Mouse (Mus musculus): ENCODE data around the gene Cbx8. TPM values are rescaled to one million over a fixed set of nuclear protein-coding genes. Genes with fewer than 3 reads are reported as not detected.

Cbx8 gene
- polyA plus RNA-seq, 1 experiment from 2014 or later = 7.5 TPM

GRCm38 (mm10) chr11:119053738-119054350 lies 13.1 kb upstream of the Cbx8 start:
- Histone ChIP-seq H3K36me3 (no peaks in the 10 kb centered on the region), H3K4me2 (peak overlapping the region; percentile 75), H3K9ac (peak overlapping the region; percentile 45), H3K27ac (no peak overlapping the region), H3K9me3 (replicated peaks) (no peaks in the 10 kb centered on the region), H3K27me3 (peaks cover 77% of the 10 kb centered on the region), H3K4me3 (peak overlapping the region; percentile 46), H3K4me1 (replicated peaks) (peaks cover 66% of the 10 kb centered on the region)
- 2% methylated on average over 34 of the region's 35 CpGs for WGBS
- ATAC-seq (replicated peaks; ENCODE audit: insufficient number of reproducible peaks, insufficient read depth, low FRiP score, low read depth) = no peak

DNA sequence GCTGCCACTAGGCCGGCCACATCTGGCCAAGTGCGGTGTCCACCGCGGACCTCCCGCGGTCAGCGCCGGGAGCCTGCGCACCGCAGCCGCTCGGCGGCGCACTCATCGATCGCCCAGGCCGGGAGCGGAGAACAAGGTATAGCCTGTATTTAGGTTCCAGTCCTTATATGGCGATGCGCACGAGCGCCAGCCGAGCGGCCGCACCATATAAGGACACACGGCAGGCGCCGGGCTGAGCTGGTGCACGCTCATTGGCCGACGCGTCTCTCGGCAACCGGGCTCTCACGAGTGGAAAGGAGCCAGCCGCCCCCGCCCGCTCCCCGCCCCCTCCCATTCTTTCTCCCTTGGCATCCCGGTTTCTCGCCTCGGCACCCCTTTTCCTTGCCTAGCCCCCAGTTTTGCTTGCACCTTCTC lies 12.5 kb upstream of the Cbx8 start:
- H3K4me2 ChIP-seq = peak overlapping the region; percentile 75
- peaks cover 60% of the 10 kb centered on the region for H3K4me1 ChIP-seq (replicated peaks)
- H3K27me3 ChIP-seq = peaks cover 77% of the 10 kb centered on the region
- H3K9ac ChIP-seq = peak overlapping the region; percentile 48
- ATAC-seq (replicated peaks; ENCODE audit: insufficient number of reproducible peaks, insufficient read depth, low FRiP score, low read depth) = peak; percentile 85
- peak overlapping the region; percentile 81 for H3K27ac ChIP-seq
- H3K9me3 ChIP-seq (replicated peaks) = no peaks in the 10 kb centered on the region
- peak overlapping the region; percentile 46 for H3K4me3 ChIP-seq
- under 1% methylated on average over 32 of the region's 42 CpGs for WGBS
- H3K36me3 ChIP-seq = no peaks in the 10 kb centered on the region

GRCm38 (mm10) chr11:119052661-119053256 lies 12.0 kb upstream of the Cbx8 start:
- ATAC-seq (replicated peaks; ENCODE audit: insufficient number of reproducible peaks, insufficient read depth, low FRiP score, low read depth) = peak; percentile 38
- peaks cover 58% of the 10 kb centered on the region for H3K4me1 ChIP-seq (replicated peaks)
- H3K4me3 ChIP-seq = peak overlapping the region; percentile 46
- H3K9me3 ChIP-seq (replicated peaks) = no peaks in the 10 kb centered on the region
- 3% methylated on average over 13 of the region's 13 CpGs for WGBS
- peak overlapping the region; percentile 81 for H3K27ac ChIP-seq
- peaks cover 77% of the 10 kb centered on the region for H3K27me3 ChIP-seq
- H3K4me2 ChIP-seq = peak overlapping the region; percentile 75
- no peaks in the 10 kb centered on the region for H3K36me3 ChIP-seq
- peak overlapping the region; percentile 48 for H3K9ac ChIP-seq

GRCm38 (mm10) chr11:119051927-119052660 lies 11.3 kb upstream of the Cbx8 start:
- Histone ChIP-seq H3K9me3 (replicated peaks) (no peaks in the 10 kb centered on the region), H3K27ac (0 out of 2 replicates have a peak overlapping the region, but pooled peaks have one; percentile 81), H3K9ac (no peak overlapping the region), H3K27me3 (peaks cover 78% of the 10 kb centered on the region), H3K4me1 (replicated peaks) (peaks cover 58% of the 10 kb centered on the region), H3K4me2 (peak overlapping the region; percentile 75; the same call in 1 of the 2 replicates), H3K36me3 (no peaks in the 10 kb centered on the region), H3K4me3 (no peak overlapping the region)
- no peak; the same call in 1 of the 2 replicates for ATAC-seq (replicated peaks; ENCODE audit: insufficient number of reproducible peaks, insufficient read depth, low FRiP score, low read depth)
- WGBS = 5% methylated on average over 15 of the region's 15 CpGs

- no peak overlapping the region for H3K4me3 ChIP-seq
- H3K36me3 ChIP-seq = no peaks in the 10 kb centered on the region
- ATAC-seq (replicated peaks; ENCODE audit: insufficient number of reproducible peaks, insufficient read depth, low FRiP score, low read depth) = no peak
- peaks cover 61% of the 10 kb centered on the region for H3K4me1 ChIP-seq (replicated peaks)
- no peaks in the 10 kb centered on the region for H3K9me3 ChIP-seq (replicated peaks)
- H3K27me3 ChIP-seq = peaks cover 85% of the 10 kb centered on the region
- no peak overlapping the region for H3K9ac ChIP-seq
- H3K4me2 ChIP-seq = no peak overlapping the region
- H3K27ac ChIP-seq = no peak overlapping the region
Observed at GRCm38 (mm10) chr11:119051426-119051825, 10.7 kb upstream of the Cbx8 start.

- Histone ChIP-seq H3K9me3 (replicated peaks) (no peaks in the 10 kb centered on the region), H3K4me1 (replicated peaks) (peaks cover 55% of the 10 kb centered on the region)
- no peak for ATAC-seq (replicated peaks; ENCODE audit: insufficient number of reproducible peaks, insufficient read depth, low FRiP score, low read depth)
Observed at GRCm38 (mm10) chr11:119050361-119050760, 9.6 kb upstream of the Cbx8 start.

DNA sequence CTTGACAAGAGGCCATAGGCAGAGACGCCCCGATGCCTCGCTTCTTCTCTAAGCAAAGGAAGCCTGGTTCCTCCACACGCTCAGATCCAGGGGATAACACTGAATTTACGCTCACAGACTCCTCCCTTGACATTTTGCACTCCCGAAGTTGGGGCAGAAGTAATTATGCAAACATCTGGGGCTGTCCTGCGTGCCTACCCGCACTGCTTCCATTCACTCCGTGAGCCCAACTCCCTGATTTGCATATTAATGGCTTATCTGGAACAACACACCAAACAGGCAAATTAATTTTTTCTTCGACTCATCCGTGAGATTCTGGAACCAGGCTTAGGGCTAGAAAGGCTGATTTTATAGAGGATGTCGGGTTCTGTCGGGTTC lies 7.4 kb upstream of the Cbx8 start:
- peak overlapping the region; percentile 38 for H3K4me3 ChIP-seq
- no peak for ATAC-seq (replicated peaks; ENCODE audit: insufficient number of reproducible peaks, insufficient read depth, low FRiP score, low read depth)
- 2% methylated on average over 13 of the region's 13 CpGs for WGBS
- peaks cover 94% of the 10 kb centered on the region for H3K27me3 ChIP-seq
- H3K9ac ChIP-seq = no peak overlapping the region
- peak overlapping the region; percentile 61; the same call in 1 of the 2 replicates for H3K4me2 ChIP-seq
- no peaks in the 10 kb centered on the region for H3K9me3 ChIP-seq (replicated peaks)
- no peak overlapping the region for H3K27ac ChIP-seq
- no peaks in the 10 kb centered on the region for H3K36me3 ChIP-seq
- H3K4me1 ChIP-seq (replicated peaks) = peaks cover 49% of the 10 kb centered on the region

More at GRCm38 (mm10) chr11:119050361-119050760, 9.6 kb upstream of the Cbx8 start:
- Histone ChIP-seq H3K9ac (no peak overlapping the region), H3K4me3 (no peak overlapping the region), H3K36me3 (no peaks in the 10 kb centered on the region), H3K27me3 (peaks cover 90% of the 10 kb centered on the region), H3K4me2 (no peak overlapping the region), H3K27ac (no peak overlapping the region)
- WGBS = 0% methylated on average over 2 of the region's 2 CpGs

DNA sequence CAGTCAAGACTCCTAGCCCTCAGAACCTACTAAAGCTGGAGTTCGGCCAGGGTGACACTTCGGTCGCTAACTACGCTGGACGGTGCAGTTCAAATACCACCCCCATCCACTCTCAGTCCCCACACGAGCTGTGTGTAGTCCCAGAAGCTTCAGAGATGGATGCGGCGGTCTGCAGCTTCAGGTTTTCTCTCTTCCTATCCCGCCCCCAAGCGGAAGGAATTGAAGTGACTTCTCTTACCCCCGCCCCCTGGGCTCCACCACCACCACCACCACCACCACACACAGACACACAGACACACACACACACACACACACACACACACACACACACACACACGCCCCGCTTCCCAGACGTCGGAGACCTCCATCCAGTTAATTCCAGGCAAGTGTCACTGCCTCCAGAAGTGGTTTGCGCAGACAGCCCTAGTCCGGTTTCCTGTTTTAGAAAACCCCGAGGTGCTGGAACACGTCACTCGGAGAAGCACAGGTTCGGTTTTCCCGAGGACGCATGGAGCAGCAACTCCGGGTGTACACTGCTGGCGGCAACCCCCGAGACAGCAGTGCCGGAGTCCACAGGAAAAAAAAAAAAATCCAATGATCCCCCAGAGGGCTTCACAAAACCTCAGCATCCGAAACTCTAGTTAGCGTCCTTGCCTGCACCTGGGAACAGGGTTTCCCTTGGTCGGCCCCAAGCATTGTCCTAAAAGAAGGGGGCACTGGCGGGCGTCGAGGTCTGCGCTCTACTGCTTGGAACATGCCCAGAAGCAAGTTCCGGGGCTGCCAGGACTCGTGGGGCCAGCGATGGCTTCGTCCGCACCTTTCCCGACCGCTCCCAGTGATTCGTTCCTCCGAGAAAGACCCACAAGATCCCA lies 6.7 kb upstream of the Cbx8 start:
- whole genome bisulfite sequencing = 1% methylated on average over 43 of the region's 43 CpGs
- ATAC-seq (replicated peaks; ENCODE audit: insufficient number of reproducible peaks, insufficient read depth, low FRiP score, low read depth) = 0 out of 2 replicates have a peak, but pooled peaks have one; percentile 5
- Histone ChIP-seq H3K9ac (no peak overlapping the region), H3K27me3 (peaks cover 98% of the 10 kb centered on the region), H3K9me3 (replicated peaks) (no peaks in the 10 kb centered on the region), H3K4me3 (peak overlapping the region; percentile 38), H3K4me1 (replicated peaks) (peaks cover 48% of the 10 kb centered on the region), H3K27ac (no peak overlapping the region), H3K36me3 (no peaks in the 10 kb centered on the region), H3K4me2 (peak overlapping the region; percentile 61)

DNA sequence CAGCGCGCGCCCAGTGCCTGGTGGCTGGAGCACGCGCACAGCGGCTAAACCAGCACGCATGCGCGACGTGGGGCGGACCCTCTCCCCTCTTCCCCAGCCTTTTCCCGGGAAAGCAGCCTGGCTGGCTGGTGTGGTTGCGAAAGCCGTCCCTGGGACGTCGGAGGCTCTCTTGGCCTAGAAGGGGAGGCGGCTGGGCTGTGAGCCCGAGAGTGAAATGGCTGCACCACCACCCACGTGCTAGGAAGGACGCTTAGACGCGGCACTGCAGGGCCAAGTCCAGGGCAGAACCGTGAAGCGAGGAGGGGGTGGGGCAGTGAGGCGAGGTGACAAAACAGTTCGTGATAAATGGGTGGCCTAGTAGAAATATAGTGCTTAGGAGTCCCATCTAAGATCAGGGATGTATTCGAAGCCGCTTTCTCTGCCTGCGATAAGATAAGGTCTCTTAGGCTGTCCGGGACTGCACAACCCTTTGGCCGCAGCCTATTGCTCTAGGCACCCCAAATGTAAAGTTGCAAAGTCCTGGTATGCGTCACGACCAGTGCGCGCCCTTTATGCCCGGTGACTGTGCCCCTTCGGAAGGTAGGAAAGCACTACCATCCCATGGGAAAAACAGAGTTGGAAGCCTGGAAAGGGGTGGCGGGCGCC lies 6.0 kb upstream of the Cbx8 start:
- WGBS = under 1% methylated on average over 39 of the region's 39 CpGs
- H3K4me1 ChIP-seq (replicated peaks) = peaks cover 48% of the 10 kb centered on the region
- peaks cover 98% of the 10 kb centered on the region for H3K27me3 ChIP-seq
- no peak overlapping the region for H3K27ac ChIP-seq
- H3K4me3 ChIP-seq = peak overlapping the region; percentile 38
- 0 out of 2 replicates have a peak overlapping the region, but pooled peaks have one; percentile 24 for H3K9ac ChIP-seq
- ATAC-seq (replicated peaks; ENCODE audit: insufficient number of reproducible peaks, insufficient read depth, low FRiP score, low read depth) = 0 out of 2 replicates have a peak, but pooled peaks have one; percentile 34
- H3K9me3 ChIP-seq (replicated peaks) = no peaks in the 10 kb centered on the region
- H3K4me2 ChIP-seq = peak overlapping the region; percentile 61
- no peaks in the 10 kb centered on the region for H3K36me3 ChIP-seq

DNA sequence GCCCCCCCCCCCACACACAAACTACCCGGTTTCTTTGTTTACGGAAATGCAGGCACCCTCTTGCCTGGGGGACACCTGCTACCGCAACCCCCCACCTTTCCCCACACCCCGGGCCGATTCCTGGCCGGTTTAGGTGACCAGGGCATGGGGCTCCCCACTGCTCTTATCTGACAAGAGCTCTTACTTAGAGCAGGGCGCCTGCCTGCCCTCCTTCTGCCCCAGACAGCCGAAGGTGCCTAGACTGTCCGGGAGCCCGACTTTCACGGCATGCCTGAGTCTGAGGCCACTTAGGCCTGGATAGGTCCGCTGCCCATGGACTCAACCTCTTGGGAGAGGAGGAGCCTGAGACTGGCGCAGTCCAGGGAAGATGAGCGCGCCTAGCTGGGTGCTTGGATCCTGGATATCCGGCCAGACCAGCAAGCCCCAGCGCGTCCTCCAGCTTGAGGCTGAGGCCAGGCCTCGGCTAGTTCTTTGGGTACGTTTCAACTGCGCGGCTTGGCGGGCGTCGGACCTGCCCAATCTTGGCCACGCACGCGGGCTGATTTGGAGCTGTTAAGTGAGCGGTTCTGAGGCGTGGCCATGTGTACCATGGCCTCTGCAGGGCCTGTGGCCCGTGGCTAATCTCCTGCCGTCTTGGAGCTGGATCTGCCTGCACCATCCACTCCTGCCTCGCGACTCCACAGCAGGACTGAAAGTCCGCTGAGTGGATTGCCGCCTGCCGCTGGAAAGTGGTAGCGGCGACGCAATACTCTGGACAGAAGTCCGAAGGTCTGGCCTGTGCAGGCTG lies 4.0 kb upstream of the Cbx8 start:
- Histone ChIP-seq H3K9me3 (replicated peaks) (no peaks in the 10 kb centered on the region), H3K4me3 (peak overlapping the region; percentile 32), H3K4me1 (replicated peaks) (peaks cover 60% of the 10 kb centered on the region), H3K27me3 (peaks cover 85% of the 10 kb centered on the region), H3K9ac (0 out of 2 replicates have a peak overlapping the region, but pooled peaks have one; percentile 6), H3K36me3 (no peaks in the 10 kb centered on the region), H3K4me2 (peak overlapping the region; percentile 50), H3K27ac (no peak overlapping the region)
- 3% methylated on average over 41 of the region's 41 CpGs for WGBS
- ATAC-seq (replicated peaks; ENCODE audit: insufficient number of reproducible peaks, insufficient read depth, low FRiP score, low read depth) = no peak
